Mouse (Mus musculus): Measurements from ENCODE around the gene Hist1h4c.

DNA sequence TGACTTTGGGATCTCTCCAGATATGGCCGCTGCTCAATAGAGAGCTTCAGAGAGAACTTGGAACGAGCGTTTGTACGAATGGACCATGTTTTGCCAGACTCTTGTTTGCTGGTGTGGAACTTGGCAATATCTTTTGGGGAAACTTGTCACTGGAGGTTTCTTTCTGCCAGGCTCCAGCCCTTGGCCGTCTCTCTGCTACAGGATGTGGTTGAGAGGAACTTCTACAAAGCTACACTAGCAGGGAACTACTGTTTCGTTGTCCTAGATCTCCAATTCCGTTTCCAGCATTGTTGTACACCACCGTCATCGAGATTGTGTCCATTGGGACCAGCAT lies 30.9 kb upstream of the Hist1h4c start:
- TF ChIP-seq CTCF (IDR thresholded peaks at IDR 0.05; ENCODE audit: low read depth, low read length), result no peak
- TF ChIP-seq POLR2A (IDR thresholded peaks at IDR 0.05; ENCODE audit: extremely low read depth, insufficient read depth, low read length), result no peak

All from liver, adult 2 months (tissue).